Mouse (Mus musculus) liver, embryonic 14.5 days (tissue): ENCODE data around the gene Vav3.

ENCODE experiments used
- CTCF ChIP-seq: IDR thresholded peaks from 2 replicates; pipeline ENCODE4 v1.5.1; 2016; ENCODE audit warnings: antibody characterized with exemption, low read depth, control low read depth
- EP300 ChIP-seq: IDR thresholded peaks from 2 replicates; pipeline ENCODE4 v1.6.1; 2016; ENCODE audit warnings: antibody characterized with exemption, low read depth

DNA sequence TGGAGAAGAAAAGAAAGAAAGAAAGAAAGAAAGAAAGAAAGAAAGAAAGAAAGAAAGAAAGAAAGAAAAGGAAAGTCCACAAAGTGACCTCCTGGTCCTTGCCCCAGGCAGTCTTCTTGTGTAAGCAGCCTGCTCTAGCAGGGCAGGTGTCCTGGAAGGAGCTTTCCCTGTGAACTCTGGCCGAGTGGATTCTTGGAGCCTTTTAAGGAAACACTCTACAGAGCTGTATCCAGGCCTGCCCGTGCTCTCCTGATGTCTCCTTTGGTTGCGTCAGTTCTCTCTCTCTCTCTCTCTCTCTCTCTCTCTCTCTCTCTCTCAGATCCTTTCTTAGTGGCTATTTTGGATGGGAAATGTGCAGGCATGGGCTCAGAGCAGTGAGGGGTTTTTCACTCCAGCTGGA lies 232.4 kb downstream of the Vav3 start:
- TF ChIP-seq CTCF (no peak), EP300 (no peak)
